Mouse (Mus musculus) neutrophil, adult 5-6 weeks (primary cell): Measurements from ENCODE around the gene Mrps2. TPM values are rescaled to one million over a fixed set of nuclear protein-coding genes. Genes with fewer than 3 reads are reported as not detected.

ENCODE experiments used
- ATAC-seq: fragments of 151-379, 151-347 bp; 2 replicates; pipeline ENCODE4 v1.8.0; 2017; ENCODE audit warnings: mild to moderate bottlenecking, moderate TSS enrichment; ENCODE audit not compliant: insufficient number of reproducible peaks, poor library complexity, low FRiP score, severe bottlenecking; ENCODE audit errors: extremely low read depth
- total RNA-seq: library from RNA; stranded (forward); fragments of 200-1000 nt; gene quantifications from 2 replicates; pipeline ENCODE4 v1.2.3, GENCODE M21; 2017

Mrps2 gene
- 6.8 and 10.7 TPM in 2 replicates for total RNA-seq

- ATAC-seq: peak; percentile 63
Observed at GRCm38 (mm10) chr2:28467860-28468485, at the start of gene Mrps2. Gene Mrps2, plus strand, starts transcription at chr2:28468066.

GRCm38 (mm10) chr2:28419898-28420297 is 48.0 kb upstream of the Mrps2 start:
- no peak for ATAC-seq

- 0 out of 2 replicates have a peak, but pooled peaks have one; percentile 47 for ATAC-seq
Observed at GRCm38 (mm10) chr2:28423167-28423566, 44.7 kb upstream of the Mrps2 start.

DNA sequence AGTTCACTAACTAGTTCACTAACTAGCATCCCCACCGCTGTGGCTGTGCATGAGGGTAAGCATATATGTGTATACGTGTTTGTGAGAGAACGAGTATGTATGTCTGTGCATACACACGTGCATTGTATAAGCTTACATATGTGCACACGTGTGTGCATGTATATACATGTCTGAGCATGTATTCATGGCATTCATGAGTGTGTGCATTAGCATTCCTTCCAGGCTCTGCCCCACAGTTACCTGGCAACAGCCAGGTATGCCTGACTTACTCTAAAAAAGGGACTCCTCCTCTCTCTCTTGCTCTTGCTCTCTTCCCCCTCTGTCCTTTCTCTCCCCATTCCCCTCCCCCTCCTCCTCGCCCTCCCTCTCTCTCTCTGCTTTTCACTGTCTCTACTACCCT is 40.6 kb upstream of the Mrps2 start:
- no peak for ATAC-seq

GRCm38 (mm10) chr2:28430846-28431245 is 37.0 kb upstream of the Mrps2 start:
- ATAC-seq: no peak

- ATAC-seq: no peak
Observed at GRCm38 (mm10) chr2:28432811-28433210, 35.1 kb upstream of the Mrps2 start.

DNA sequence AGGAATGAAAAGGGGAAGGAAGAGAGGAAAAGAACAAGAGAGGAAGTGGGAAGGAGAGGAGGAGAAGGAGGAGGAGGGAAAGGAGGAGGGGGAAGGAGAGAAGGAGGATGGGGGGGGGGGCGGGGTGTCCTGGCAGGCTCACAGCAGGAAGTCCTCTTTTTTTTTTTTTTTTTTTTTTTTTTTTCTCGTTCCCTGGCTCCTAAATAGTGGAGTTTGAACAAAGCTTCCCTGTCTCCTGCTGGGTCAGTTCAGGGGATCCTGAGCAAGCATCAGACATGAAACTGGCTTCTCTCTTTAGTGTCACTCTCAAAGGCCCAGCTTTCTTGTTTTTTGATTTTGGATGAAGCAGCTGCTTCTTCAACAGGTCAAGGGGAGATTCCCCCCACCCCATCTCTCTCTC is 34.4 kb upstream of the Mrps2 start:
- ATAC-seq: no peak

DNA sequence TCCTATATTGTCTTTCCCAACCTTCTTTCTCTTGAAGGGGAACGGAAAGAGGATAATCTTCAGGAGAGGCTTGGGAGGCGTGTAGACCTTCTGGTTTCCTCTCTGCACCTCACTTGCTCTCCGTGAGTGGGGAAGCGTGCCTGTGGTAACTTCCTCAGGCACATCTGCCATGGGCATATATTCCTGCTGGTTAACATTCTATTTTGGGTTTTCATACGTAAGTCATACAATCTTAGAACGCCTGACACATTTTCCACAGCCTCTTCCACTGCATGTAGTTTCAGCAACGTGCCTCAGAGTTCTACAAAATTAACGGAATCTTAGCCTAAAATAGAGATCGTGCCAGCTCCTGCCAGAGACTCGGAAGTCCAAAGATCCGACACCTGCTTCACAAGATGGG is 32.5 kb upstream of the Mrps2 start:
- no peak for ATAC-seq

- no peak for ATAC-seq
Observed at GRCm38 (mm10) chr2:28440842-28441241, 27.0 kb upstream of the Mrps2 start.

DNA sequence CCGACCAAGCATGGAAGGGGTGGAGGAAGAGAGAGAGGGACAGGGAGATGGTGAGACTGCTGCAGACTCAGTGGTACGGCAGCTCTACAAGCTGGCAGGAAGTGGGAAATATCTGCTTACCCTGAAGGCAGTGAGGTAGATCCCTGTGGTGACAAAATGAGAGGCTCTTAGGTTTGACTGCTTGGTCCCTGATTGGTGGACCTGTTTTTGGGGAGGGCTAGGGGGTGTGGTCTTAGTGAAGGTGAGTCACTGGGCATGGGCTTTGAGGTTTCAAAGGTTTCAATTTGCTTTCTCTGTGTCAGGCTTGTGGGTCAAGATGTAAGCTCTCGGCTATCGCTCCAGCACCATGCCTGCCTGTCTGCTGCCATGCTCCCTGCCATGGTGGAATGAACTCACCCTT is 22.8 kb upstream of the Mrps2 start:
- no peak for ATAC-seq

DNA sequence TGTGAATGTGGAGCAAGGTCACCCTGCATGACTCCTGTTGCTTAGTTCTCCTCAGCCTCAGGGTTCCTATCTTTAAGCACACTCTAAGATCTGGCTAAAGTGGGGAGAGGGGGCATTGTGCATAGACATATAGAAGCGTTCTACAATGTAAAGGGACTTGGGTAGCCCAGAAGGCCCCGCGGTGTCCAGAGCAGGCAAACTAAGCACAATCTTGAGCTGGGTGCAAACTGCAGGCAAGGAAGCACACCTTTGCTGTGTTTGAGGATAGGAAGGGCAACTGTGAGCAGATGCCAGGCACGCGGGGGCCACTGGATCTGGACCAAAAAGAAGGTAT is 21.7 kb upstream of the Mrps2 start:
- no peak for ATAC-seq

- ATAC-seq: no peak
Observed at GRCm38 (mm10) chr2:28446515-28447314, 21.2 kb upstream of the Mrps2 start, which contains the start of gene Ppp1r26. Gene Ppp1r26, plus strand, starts transcription at chr2:28446800.

DNA sequence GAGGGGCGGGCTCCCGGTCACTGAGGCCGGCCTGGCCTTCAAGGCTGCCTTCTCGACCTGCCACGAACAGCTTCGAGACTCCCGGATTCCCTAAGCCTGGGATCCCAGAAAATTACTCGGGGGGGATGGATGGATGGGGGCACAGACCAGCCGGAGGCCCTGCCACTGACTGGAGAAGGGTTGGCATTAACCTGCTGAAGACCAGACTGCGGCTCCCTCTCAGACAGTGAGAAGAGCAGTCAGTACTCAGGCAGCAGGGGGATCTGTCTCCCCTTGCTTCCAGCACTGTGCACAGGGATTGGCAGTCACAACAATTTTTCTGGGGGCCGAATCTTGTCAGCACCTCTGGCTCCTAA is 20.6 kb upstream of the Mrps2 start:
- ATAC-seq: no peak

DNA sequence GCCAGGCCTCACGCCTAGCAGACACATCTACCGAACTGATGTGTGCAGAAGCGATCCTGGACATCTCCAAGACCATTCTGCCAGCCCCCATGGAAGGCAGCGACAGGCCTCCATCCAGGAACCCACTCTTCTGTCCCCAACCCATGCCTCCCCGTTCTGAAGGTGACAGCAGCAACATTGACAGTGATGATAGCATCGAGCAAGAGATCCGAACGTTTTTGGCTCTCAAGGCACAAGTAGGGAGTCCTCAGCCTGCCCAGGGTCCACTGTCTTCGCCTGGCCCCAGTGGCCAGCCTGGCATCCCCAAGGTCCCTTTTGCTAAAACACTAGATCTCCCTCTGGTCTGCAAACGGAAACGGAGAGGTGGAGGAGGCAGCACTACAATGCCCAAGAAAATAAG is 16.2 kb upstream of the Mrps2 start:
- no peak for ATAC-seq

- no peak for ATAC-seq
Observed at GRCm38 (mm10) chr2:28453539-28453938, 14.3 kb upstream of the Mrps2 start.

- ATAC-seq: no peak
Observed at GRCm38 (mm10) chr2:28456616-28457015, 11.2 kb upstream of the Mrps2 start.

DNA sequence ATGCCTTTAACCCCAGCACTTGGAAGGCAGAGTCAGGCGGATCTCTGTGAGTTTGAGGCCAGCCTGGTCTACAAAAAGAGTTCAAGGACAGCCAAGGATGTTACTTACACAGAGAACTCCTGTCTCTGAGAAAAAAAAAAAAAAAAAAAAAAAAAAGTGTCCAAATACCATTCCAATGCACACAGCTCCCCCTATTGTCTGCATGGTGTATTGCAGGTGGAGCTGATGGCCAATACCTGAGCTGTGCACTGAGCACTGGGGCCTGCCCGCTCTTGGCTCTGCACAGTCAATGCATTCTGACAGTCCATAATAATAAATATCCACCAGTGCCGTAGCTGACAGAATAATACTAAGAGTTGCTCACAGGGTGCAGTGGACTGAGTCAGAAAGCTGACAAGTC is 3.9 kb upstream of the Mrps2 start:
- 0 out of 2 replicates have a peak, but pooled peaks have one; percentile 35 for ATAC-seq

DNA sequence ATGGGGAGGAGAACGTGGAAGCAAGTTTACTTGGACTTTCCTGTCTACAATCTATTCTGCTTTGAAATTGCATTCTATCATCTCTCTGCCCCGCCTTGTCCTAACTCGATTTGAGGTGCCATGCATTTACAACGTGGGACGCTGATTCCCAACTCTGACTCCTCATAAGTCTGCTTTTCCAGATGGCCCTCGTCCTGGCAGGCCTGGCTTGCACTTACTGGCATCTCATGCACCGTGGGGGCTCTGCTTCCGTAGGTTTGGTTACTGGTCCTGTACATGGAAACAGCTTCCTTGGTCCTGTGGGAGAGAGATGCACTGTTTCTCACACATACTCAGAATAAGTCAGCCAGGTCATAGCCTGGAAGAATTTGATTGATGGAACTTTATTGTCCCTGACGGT is 2.9 kb upstream of the Mrps2 start:
- no peak for ATAC-seq

DNA sequence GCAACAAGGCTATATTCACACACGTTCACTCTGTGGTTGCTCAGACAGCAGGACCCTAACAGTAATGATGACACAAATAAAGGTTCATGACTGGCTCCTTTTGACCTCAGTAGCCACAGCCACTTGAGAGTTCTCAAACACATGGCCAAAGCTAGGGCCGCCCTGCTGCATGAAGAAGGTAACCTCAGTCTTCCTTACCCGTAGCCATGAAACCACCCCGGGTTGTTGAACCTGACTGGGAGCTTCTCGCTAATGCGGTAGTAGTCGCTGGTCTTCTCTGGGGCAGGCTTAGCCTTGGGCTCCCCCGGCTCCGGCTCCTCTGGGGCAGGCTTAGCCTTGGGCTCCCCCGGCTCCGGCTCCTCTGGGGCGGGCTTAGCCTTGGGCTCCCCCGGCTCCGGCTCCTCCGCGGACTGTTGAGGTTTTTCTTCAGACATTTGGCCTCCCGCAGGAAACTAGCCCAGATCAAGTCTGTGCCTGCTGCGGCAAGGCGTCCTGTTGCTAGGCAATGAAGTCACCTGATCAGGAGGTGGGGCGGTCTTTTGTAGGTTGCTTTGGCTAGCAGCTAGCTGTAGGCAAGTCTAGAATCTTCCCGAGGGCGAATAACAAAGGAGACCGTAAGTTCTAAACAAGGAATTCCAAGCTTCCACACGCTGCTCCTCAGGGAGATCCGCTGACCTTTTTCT is 1.9 kb upstream of the Mrps2 start, which contains the start of gene 1700007K13Rik:
Gene 1700007K13Rik, minus strand, starts transcription at position 497 of the 683 bp plus-strand sequence.
- ATAC-seq: no peak
